Mouse (Mus musculus) layer of hippocampus, adult 9-10 months (tissue): ENCODE data around the gene Atxn7l2.
A peak's percentile ranks its signal among the peaks of the same experiment; 100 is the strongest.
"Not testable (repeated sequence)": the region's sequence is repeated elsewhere in the genome, so short reads cannot be mapped to it uniquely, and the experiment has no call there.

Source experiments
- DNase-seq: peaks from one replicate; pipeline ENCODE4 v3.0.0; 2022; ENCODE audit warnings: low spot score

The Atxn7l2 gene

GRCm38 (mm10) chr3:108210771-108211139, at the start of gene Atxn7l2:
Atxn7l2 (minus strand) TSS chr3:108210934.
- DNase-seq: no peak

- DNase-seq: no peak
These were observed 48.6 kb upstream of the Atxn7l2 start for GRCm38 (mm10) chr3:108259319-108259718.

GRCm38 (mm10) chr3:108257831-108258500, 47.2 kb upstream of the Atxn7l2 start:
- no peak for DNase-seq

GRCm38 (mm10) chr3:108256719-108257637, 46.2 kb upstream of the Atxn7l2 start, which contains the start of gene Psma5:
Psma5 (plus strand) TSS chr3:108256926.
- DNase-seq: peak; percentile 89

GRCm38 (mm10) chr3:108246857-108247256, 36.1 kb upstream of the Atxn7l2 start:
- DNase-seq: no peak

- DNase-seq: no peak
These were observed 30.6 kb upstream of the Atxn7l2 start for GRCm38 (mm10) chr3:108241243-108241839.

- not testable (repeated sequence) for DNase-seq
These were observed 26.9 kb upstream of the Atxn7l2 start for GRCm38 (mm10) chr3:108237474-108238102.

GRCm38 (mm10) chr3:108231646-108232045, 20.9 kb upstream of the Atxn7l2 start:
- no peak for DNase-seq

GRCm38 (mm10) chr3:108227521-108227920, 16.8 kb upstream of the Atxn7l2 start:
- DNase-seq: no peak

GRCm38 (mm10) chr3:108226558-108227350, 16.0 kb upstream of the Atxn7l2 start, which contains the start of gene Sypl2:
Sypl2 (minus strand) TSS chr3:108226648.
- no peak for DNase-seq

GRCm38 (mm10) chr3:108225711-108226557, 15.2 kb upstream of the Atxn7l2 start:
- DNase-seq: no peak

- no peak for DNase-seq
These were observed 9.9 kb upstream of the Atxn7l2 start for GRCm38 (mm10) chr3:108220661-108221060.

- DNase-seq: no peak
These were observed 4.0 kb upstream of the Atxn7l2 start for GRCm38 (mm10) chr3:108214734-108215133.

GRCm38 (mm10) chr3:108212406-108212805, 1.7 kb upstream of the Atxn7l2 start:
- no peak for DNase-seq

- DNase-seq: no peak
These were observed 1.1 kb upstream of the Atxn7l2 start for GRCm38 (mm10) chr3:108211845-108212244.

- peak; percentile 89 for DNase-seq
These were observed 576 bp downstream of the Atxn7l2 start for GRCm38 (mm10) chr3:108209946-108210770.

- no peak for DNase-seq
These were observed 1.2 kb downstream of the Atxn7l2 start for GRCm38 (mm10) chr3:108209536-108209935.

GRCm38 (mm10) chr3:108209001-108209400, 1.7 kb downstream of the Atxn7l2 start:
- no peak for DNase-seq

- no peak for DNase-seq
These were observed 3.9 kb downstream of the Atxn7l2 start for GRCm38 (mm10) chr3:108206731-108207375.
